Mouse (Mus musculus): Measurements from ENCODE around the gene Prdm8.

Gene Prdm8

DNA sequence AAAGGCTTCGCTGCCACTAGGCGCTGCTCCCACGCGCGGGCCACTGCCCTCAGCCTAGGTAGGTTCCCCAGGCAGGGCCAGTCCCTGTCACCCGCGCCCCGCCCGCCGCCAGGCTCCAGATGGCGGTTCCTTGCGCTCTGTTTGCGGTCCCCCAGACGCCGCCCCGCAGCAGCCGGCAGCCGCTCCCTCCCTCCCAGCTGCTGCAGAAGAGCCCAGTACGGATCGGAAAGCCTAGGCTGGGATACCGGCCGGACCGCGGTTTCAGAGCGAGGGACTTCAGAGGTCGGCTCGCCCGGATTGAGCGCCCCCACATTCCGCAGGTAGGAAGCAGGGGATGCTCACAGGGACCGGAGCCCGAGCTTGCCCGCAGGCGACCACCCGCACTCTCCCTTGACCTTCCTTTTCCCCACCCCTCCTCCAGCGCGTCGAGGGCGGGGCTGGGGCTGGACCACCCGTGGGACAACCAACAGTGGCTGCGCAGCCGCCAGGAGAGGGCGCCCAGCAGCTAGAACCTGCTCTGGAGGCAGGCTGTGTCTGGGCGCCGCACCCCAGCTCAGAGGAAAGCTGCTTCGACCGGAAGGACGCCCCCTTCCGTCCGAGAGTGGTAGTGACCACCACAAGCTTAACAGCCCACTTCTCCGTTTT is at the start of gene Prdm8:
Gene Prdm8, plus strand, starts transcription at position 19 of the 645 bp plus-strand sequence.
- peak in 1 of 2 experiments; percentile 66 for DNase-seq (ENCODE audit: low spot score in 2 of 2)

GRCm38 (mm10) chr5:98127074-98127473 is 39.9 kb upstream of the Prdm8 start:
- DNase-seq (ENCODE audit: low spot score in 2 of 2) = no peak

- no peak for DNase-seq (ENCODE audit: low spot score in 2 of 2)
These were observed 28.3 kb upstream of the Prdm8 start for GRCm38 (mm10) chr5:98138545-98139296.

DNA sequence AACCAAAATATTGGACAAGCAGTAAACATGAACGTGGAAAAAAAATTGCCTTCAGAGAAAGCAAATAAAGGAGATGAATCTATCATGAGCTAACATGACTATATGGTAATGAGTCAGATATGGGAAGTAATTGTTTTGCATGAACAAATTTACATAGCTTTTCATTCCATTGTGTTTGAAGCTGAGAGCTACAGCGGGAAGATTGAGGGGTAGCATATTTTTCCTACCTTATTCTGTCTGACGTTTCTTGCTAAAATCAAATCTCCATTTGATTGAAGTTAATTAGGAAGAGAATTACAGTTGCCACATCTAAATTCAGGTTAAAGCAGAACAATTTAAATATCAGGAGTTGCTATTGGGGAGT is 27.7 kb upstream of the Prdm8 start:
- DNase-seq (ENCODE audit: low spot score in 2 of 2) = no peak

GRCm38 (mm10) chr5:98146895-98147294 is 20.1 kb upstream of the Prdm8 start:
- DNase-seq (ENCODE audit: low spot score in 2 of 2) = no peak

GRCm38 (mm10) chr5:98166116-98166515 is 882 bp upstream of the Prdm8 start:
- no peak for DNase-seq (ENCODE audit: low spot score in 2 of 2)

- no peak for DNase-seq (ENCODE audit: low spot score in 2 of 2)
These were observed 1.6 kb downstream of the Prdm8 start for GRCm38 (mm10) chr5:98168356-98169285.

GRCm38 (mm10) chr5:98169376-98170351 is 2.7 kb downstream of the Prdm8 start:
- DNase-seq (ENCODE audit: low spot score in 2 of 2) = no peak

DNA sequence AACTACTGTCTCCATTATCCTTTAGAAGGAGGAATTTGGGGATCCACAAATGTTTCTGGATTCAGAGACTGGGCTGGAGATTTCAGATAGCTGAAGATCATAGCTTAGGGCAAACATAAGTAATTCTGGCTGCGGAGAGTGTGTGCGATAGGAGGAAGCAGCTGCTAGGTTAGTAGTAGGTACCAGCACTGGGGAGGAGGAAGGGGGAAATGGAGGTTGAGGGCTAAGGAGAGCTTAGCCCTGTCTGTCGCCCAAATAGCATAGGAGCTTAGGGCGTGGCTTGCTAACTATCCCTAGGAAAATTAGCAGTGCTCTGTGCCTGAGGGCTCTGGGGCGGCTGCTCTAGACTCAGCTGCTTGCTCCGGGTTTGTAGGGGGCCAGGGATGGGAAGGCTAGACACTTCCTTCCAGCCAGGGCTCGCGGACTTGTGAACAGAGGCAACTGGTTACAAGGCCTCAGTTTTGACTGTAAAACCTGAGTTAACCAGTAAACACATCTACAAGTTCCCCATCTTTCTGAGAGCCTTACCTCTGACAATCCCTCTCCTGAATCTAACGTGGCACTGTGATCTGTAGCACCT is 4.7 kb downstream of the Prdm8 start:
- DNase-seq (ENCODE audit: low spot score in 2 of 2) = no peak

GRCm38 (mm10) chr5:98172502-98173181 is 5.6 kb downstream of the Prdm8 start:
- no peak for DNase-seq (ENCODE audit: low spot score in 2 of 2)

DNA sequence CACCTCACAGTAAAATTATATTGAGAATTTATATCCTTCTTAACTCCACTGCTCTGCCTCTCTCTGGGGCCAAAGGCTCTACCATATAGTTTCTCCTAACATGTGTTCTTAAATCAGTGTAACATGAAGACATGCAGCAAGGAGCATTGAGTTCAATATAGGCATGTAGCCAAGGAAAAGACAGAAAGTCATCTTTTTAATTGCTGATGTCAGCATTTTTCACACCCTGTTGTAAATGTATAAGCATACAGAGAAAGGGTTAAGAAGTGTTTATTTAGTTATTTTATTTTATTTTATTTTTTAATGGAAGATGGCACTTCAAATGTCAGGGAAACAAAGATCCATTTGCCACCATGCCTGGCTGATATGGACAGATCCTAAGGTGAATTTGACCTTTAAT is 6.7 kb downstream of the Prdm8 start:
- no peak for DNase-seq (ENCODE audit: low spot score in 2 of 2)

DNA sequence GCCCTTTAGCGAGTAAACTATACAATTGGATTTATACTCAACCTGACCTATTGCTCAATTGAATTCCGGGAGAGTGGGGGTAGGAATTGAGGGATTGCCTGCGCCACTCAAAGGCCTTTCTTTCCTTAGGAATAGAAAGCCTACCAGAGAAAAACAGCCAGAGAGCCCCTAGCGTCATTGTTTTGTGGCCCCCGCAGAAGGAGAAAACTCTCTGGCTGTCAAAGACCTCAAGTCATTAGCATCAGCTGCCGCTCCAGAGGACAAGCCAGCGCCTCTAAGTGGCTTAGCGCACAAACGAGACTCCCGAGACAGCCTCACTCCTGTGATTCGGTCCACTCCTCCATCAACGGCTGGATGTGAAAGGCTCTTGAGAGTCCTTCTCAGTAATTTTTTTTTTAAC is 12.6 kb downstream of the Prdm8 start:
- DNase-seq (ENCODE audit: low spot score in 2 of 2) = no peak

DNA sequence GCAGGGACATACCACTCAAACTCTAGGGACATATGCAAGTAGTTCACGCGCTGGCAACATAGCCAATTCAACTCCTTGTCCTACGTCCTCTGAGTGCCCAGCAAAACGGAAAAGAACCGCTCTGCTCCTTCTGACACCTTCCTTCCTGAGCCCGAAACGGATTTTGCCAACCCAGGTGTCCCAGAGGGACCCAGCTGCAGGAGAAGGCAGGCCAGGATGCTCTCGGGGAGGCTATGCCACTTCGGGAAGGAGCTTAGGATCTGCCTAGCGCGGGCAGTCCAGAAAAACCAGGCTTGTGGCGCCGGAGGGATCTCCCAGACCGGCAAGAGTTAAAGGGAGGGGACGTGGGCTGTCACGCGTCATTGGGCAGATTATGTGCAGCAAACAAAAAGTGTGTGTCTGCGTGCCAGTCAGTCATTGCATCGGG is 13.5 kb downstream of the Prdm8 start:
- no peak for DNase-seq (ENCODE audit: low spot score in 2 of 2)

DNA sequence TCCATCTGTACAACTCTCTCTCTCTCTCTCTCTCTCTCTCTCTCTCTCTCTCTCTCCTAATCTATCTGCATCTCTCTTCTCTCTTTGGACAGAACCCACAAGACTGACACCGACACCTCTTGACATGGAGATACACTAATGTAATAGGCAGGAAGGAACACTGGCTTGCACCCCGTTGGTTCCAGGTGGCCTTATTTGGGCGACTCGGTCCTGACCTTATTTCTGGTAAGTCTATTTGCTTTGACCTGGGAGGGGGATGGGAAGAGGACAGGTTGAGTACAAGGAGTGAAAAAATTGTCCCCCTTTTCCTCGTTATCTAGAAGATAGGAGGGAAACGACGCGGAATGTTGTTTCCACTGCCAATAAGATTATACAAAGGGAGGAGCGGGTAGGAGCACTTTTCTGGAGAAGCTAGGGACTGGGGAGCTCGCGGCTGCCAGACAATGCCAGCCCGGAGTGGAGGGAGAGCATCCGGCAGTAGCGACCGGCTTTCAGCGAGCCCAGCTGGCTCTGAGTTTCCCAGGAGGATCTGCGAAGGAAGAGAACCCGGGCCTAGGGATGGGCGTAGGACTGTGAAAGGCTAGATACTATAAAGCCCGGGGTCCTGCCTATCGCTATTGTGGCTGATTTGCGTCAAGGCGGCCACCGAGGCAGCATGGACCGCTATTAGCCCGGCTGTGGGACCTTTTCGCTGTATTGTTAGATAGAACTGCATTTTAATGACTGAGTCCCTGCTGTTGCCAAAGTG is 14.1 kb downstream of the Prdm8 start:
- no peak for DNase-seq (ENCODE audit: low spot score in 2 of 2)

DNA sequence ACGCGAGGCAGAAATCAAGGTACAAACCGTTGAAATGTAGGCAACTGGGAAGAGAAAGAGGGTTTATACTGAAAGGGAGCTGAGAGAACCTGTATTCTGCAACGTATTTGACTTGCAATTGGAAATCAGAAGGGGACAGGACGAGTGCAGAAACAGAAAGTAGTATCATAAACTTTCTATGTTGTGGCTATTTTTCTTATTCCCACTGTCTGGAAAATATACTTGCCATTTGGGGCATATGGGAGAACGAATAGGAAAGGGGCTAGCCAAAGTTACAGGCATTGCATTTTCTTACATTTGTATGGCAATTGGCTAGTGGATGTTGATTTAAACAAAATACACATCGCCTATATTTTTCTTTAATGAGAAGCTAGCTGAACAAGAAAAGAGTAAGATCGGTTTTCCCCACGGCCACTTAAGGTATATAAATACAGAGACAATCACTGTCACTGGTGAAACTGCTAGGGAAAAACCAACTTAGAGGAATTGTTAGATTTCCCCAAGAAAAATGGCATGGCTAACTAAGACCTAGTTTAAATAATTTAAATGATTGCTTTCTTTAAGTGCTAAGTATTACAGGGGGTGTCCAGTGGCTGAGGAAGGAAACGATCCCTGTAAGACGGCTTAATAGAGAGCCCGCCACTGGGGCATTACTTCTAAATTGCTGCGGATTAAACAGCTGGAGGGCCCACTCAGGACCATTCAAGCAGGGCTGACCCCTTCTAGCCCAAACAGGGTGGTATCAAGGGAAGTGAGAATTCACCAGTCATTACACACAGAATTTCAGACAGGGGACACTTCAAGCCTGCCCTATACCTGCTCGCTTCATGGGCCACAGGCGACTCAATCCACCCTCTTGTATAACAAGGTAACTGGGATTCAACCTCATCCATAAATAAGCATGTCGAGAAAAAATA is 14.9 kb downstream of the Prdm8 start:
- no peak for DNase-seq (ENCODE audit: low spot score in 2 of 2)

- no peak for DNase-seq (ENCODE audit: low spot score in 2 of 2)
These were observed 15.6 kb downstream of the Prdm8 start for GRCm38 (mm10) chr5:98182603-98182920.

- no peak for DNase-seq (ENCODE audit: low spot score in 2 of 2)
These were observed 16.1 kb downstream of the Prdm8 start for GRCm38 (mm10) chr5:98183031-98183595.

DNA sequence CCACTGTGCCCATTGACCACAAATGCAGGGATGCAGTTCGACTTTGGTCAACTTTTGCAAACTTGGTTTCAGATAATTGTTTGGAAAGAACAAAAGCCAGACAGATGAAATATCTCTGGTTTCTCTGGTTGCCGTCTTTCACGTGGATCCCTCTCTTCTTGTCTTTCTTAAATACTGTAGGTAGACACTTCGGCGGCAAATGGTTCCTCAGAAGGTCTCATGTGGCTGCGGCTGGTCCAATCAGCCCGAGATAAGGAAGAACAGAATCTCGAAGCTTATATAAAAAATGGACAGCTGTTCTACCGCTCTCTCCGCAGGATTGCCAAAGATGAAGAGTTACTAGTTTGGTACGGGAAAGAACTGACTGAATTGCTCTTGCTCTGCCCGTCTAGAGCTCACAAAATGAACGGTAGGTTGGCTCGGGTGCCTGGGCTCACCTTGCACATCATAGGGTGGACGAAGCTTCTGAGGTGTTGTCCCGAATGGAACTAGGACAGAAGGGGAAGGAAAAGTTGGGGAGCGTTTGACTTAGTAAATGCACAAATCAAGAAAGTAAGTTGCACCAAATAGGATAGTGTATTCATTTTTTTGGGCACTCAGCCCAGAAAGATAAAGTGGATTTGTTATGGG is 17.4 kb downstream of the Prdm8 start:
- no peak for DNase-seq (ENCODE audit: low spot score in 2 of 2)

Data from urinary bladder, postnatal 36 days (tissue).